Mouse (Mus musculus) kidney, postnatal 10 days (tissue): Measurements from ENCODE around the gene Dna2.

Experiments used
- DNase-seq: peaks from one replicate; pipeline ENCODE4 v3.0.0; 2021; ENCODE audit warnings: mixed read lengths

Dna2 gene

GRCm38 (mm10) chr10:62984072-62984471 lies 37.2 kb downstream of the Dna2 start:
- DNase-seq, result no peak

- DNase-seq, result peak; percentile 26
Observed at GRCm38 (mm10) chr10:62984495-62984894, 37.7 kb downstream of the Dna2 start.

- peak; percentile 42 for DNase-seq
Observed at GRCm38 (mm10) chr10:62987341-62987740, 40.5 kb downstream of the Dna2 start.

GRCm38 (mm10) chr10:62990636-62991035 lies 43.8 kb downstream of the Dna2 start:
- no peak for DNase-seq

- no peak for DNase-seq
Observed at GRCm38 (mm10) chr10:62993991-62994390, 47.2 kb downstream of the Dna2 start.

GRCm38 (mm10) chr10:63000584-63000983 lies 53.8 kb downstream of the Dna2 start:
- DNase-seq, result peak; percentile 24

- DNase-seq, result no peak
Observed at GRCm38 (mm10) chr10:63003252-63003651, 56.4 kb downstream of the Dna2 start.

- no peak for DNase-seq
Observed at GRCm38 (mm10) chr10:63004556-63004955, 57.7 kb downstream of the Dna2 start.

- no peak for DNase-seq
Observed at GRCm38 (mm10) chr10:63008193-63008592, 61.4 kb downstream of the Dna2 start.

- DNase-seq, result no peak
Observed at GRCm38 (mm10) chr10:63010268-63010667, 63.4 kb downstream of the Dna2 start.

GRCm38 (mm10) chr10:63011556-63011955 lies 64.7 kb downstream of the Dna2 start:
- no peak for DNase-seq

- DNase-seq, result no peak
Observed at GRCm38 (mm10) chr10:63013476-63013875, 66.7 kb downstream of the Dna2 start.

- no peak for DNase-seq
Observed at GRCm38 (mm10) chr10:63014168-63014567, 67.3 kb downstream of the Dna2 start.

GRCm38 (mm10) chr10:63019304-63019703 lies 72.5 kb downstream of the Dna2 start:
- no peak for DNase-seq

- DNase-seq, result no peak
Observed at GRCm38 (mm10) chr10:63021702-63022101, 74.9 kb downstream of the Dna2 start.

GRCm38 (mm10) chr10:63022541-63023120 lies 75.8 kb downstream of the Dna2 start:
- DNase-seq, result peak; percentile 23

- DNase-seq, result peak; percentile 83
Observed at GRCm38 (mm10) chr10:63023121-63023748, 76.4 kb downstream of the Dna2 start.
